22 mouse cellular contexts compared by ENCODE assay signal in genomic region chr9:70493038-70493437, GRCm38 (mm10). TPM values are rescaled to one million over a fixed set of nuclear protein-coding genes. Genes with fewer than 3 reads are reported as not detected.
DNase-seq lines count a peak whose midpoint lies in the region; ATAC-seq lines count a peak whose summit lies in the region.
"Had no signal": no experiment of that assay in that cellular context is flagged by ENCODE, and none has a peak within 500 bp of the region (broad histone marks: within the 10 kb centered on the region; RNA-seq: fewer than 3 reads in every experiment).

No protein-coding gene starts in this region.

- H3K27me3 ChIP-seq in liver, embryonic 12.5 days (replicated peaks): no peaks in the 10 kb centered on the region
- no peaks in the 10 kb centered on the region for H3K27me3 ChIP-seq in liver, embryonic 15.5 days
- H3K27me3 ChIP-seq: embryonic facial prominence, embryonic 12.5 days; embryonic facial prominence, embryonic 15.5 days; hindbrain, embryonic 12.5 days; hindbrain, embryonic 15.5 days; Patski had no signal

- peak overlapping the region; percentile 31 for H3K4me2 ChIP-seq in liver, embryonic 12.5 days
- peak overlapping the region; percentile 6; the same call in 1 of the 2 replicates for H3K4me2 ChIP-seq in liver, embryonic 15.5 days
- H3K4me2 ChIP-seq: embryonic facial prominence, embryonic 12.5 days; embryonic facial prominence, embryonic 15.5 days; heart, embryonic 11.5 days; hindbrain, embryonic 12.5 days; hindbrain, embryonic 15.5 days had no signal

- H3K4me1 ChIP-seq in liver, embryonic 12.5 days: peaks cover 55% of the 10 kb centered on the region
- H3K4me1 ChIP-seq in liver, embryonic 15.5 days (replicated peaks): peaks cover 35% of the 10 kb centered on the region
- H3K4me1 ChIP-seq: embryonic facial prominence, embryonic 12.5 days; embryonic facial prominence, embryonic 15.5 days; hindbrain, embryonic 12.5 days; hindbrain, embryonic 15.5 days had no signal

- intact Hi-C loops in heart, postnatal 25 days (cut with DNase I): no loop called here
- intact Hi-C loops in heart, postnatal 36 days (cut with DNase I): no loop called here
- intact Hi-C loops in heart, postnatal 14 days (cut with DNase I): no loop called here

- no peak overlapping the region for H3K9ac ChIP-seq in liver, embryonic 12.5 days
- H3K9ac ChIP-seq in liver, embryonic 15.5 days: no peak overlapping the region
- H3K9ac ChIP-seq: embryonic facial prominence, embryonic 12.5 days; embryonic facial prominence, embryonic 15.5 days; forebrain, postnatal 0 days; hindbrain, embryonic 12.5 days; hindbrain, embryonic 15.5 days had no signal

- peaks cover 37% of the 10 kb centered on the region for H3K36me3 ChIP-seq in liver, embryonic 12.5 days
- peaks cover 18% of the 10 kb centered on the region for H3K36me3 ChIP-seq in liver, embryonic 15.5 days (replicated peaks)
- H3K36me3 ChIP-seq: hindbrain, embryonic 12.5 days had no signal

- DNase-seq in heart, adult 11 months: peak; percentile 21
- no peak for DNase-seq in heart, postnatal 25 days (ENCODE audit: low spot score)
- no peak for DNase-seq in natural killer cell, adult 2 months (ENCODE audit: low spot score in 2 of 2)
- no peak for DNase-seq in heart, postnatal 36 days
- DNase-seq in heart, postnatal 14 days: no peak
- DNase-seq: adrenal gland, postnatal 14 days; cerebellum, adult 11 months; cerebellum, adult 2 months; cerebellum, adult 9-11 months; cerebellum, postnatal 25 days; forebrain, postnatal 0 days; gastrocnemius, postnatal 25 days had no signal

- WGBS in liver, embryonic 12.5 days (ENCODE audit: insufficient replicate concordance): 34% methylated on average over 2 of the region's 2 CpGs
- WGBS in liver, embryonic 15.5 days (ENCODE audit: insufficient replicate concordance): 24% methylated on average over 2 of the region's 2 CpGs

- peak; percentile 76 for ATAC-seq in liver, embryonic 12.5 days
- peak; percentile 56; the same call in 1 of the 2 replicates for ATAC-seq in liver, embryonic 15.5 days (ENCODE audit: insufficient read depth)
- ATAC-seq in megakaryocyte-erythroid progenitor cell, adult 5-6 weeks (replicated peaks; ENCODE audit: low FRiP score, low TSS enrichment, poor library complexity, severe bottlenecking): peak; percentile 71; the same call in 1 of the 2 replicates
- ATAC-seq: forebrain, embryonic 14.5 days; forebrain, postnatal 0 days; Patski had no signal

- no peak overlapping the region for H3K4me3 ChIP-seq in liver, embryonic 12.5 days
- no peak overlapping the region for H3K4me3 ChIP-seq in liver, embryonic 15.5 days (replicated peaks)
- H3K4me3 ChIP-seq: embryonic facial prominence, embryonic 12.5 days; embryonic facial prominence, embryonic 15.5 days; hindbrain, embryonic 12.5 days; hindbrain, embryonic 15.5 days had no signal

- H3K27ac ChIP-seq in liver, embryonic 12.5 days: no peak overlapping the region; the same call in 1 of the 2 replicates
- no peak overlapping the region for H3K27ac ChIP-seq in liver, embryonic 15.5 days (replicated peaks)
- H3K27ac ChIP-seq: embryonic facial prominence, embryonic 12.5 days; embryonic facial prominence, embryonic 15.5 days; hindbrain, embryonic 12.5 days; hindbrain, embryonic 15.5 days had no signal

- no peaks in the 10 kb centered on the region for H3K9me3 ChIP-seq in liver, embryonic 12.5 days (replicated peaks)
- no peaks in the 10 kb centered on the region for H3K9me3 ChIP-seq in liver, embryonic 15.5 days (replicated peaks)
- H3K9me3 ChIP-seq: embryonic facial prominence, embryonic 12.5 days; embryonic facial prominence, embryonic 15.5 days; hindbrain, embryonic 12.5 days; hindbrain, embryonic 15.5 days had no signal

RNA-seq across cellular contexts. Expression of gene Rnf111, which starts 10.5 kb away (rescaled TPM):
- total RNA-seq in heart, postnatal 25 days (2021): 10 to 100 TPM; 18.4 to 21.2 TPM
- polyA plus RNA-seq in liver, embryonic 12.5 days (2016; fragmentation: Nextera tagmentation; extraction: Ambion mirVana): 13.8 and 15.0 TPM in 2 replicates
- polyA plus RNA-seq in liver, embryonic 15.5 days (2015; fragmentation: Nextera tagmentation; extraction: Ambion mirVana): 8.0 and 9.7 TPM in 2 replicates
- 42.6 and 43.9 TPM in 2 replicates for total RNA-seq in megakaryocyte-erythroid progenitor cell, adult 5-6 weeks (2014; fragmentation: Nextera tagmentation)
- 17.6 and 26.4 TPM in 2 replicates for total RNA-seq in megakaryocyte-erythroid progenitor cell, adult 5-6 weeks (2017)
- total RNA-seq in heart, postnatal 36 days (2021): 10 to 100 TPM; 19.6 to 20.5 TPM
- 10 to 100 TPM; 27.5 to 27.8 TPM for total RNA-seq in heart, postnatal 14 days (2021)

RNA-seq across cellular contexts. Expression of gene Sltm, which starts 49.5 kb away (rescaled TPM):
- 10 to 100 TPM; 19.9 to 20.8 TPM for total RNA-seq in heart, postnatal 25 days (2021)
- polyA plus RNA-seq in liver, embryonic 12.5 days (2016; fragmentation: Nextera tagmentation; extraction: Ambion mirVana): 30.7 and 32.3 TPM in 2 replicates
- 14.8 and 15.6 TPM in 2 replicates for polyA plus RNA-seq in liver, embryonic 15.5 days (2015; fragmentation: Nextera tagmentation; extraction: Ambion mirVana)
- total RNA-seq in megakaryocyte-erythroid progenitor cell, adult 5-6 weeks (2014; fragmentation: Nextera tagmentation): 95.7 and 102 TPM in 2 replicates
- total RNA-seq in megakaryocyte-erythroid progenitor cell, adult 5-6 weeks (2017): 122 and 145 TPM in 2 replicates
- 10 to 100 TPM; 20.9 to 23.2 TPM for total RNA-seq in heart, postnatal 36 days (2021)
- total RNA-seq in heart, postnatal 14 days (2021): 10 to 100 TPM; 27.1 to 30.8 TPM
